Mouse (Mus musculus) small intestine, adult 10 weeks (tissue): Measurements from ENCODE around the gene Ms4a2. TPM values are rescaled to one million over a fixed set of nuclear protein-coding genes. Genes with fewer than 3 reads are reported as not detected.

Experiments used
- polyA plus RNA-seq: library from polyadenylated mRNA; stranded (reverse); fragments of 350-450 nt; fragmentation: Illumina TruSeq; extraction: RNeasy Lipid Tissue Mini Kit (QIAGEN cat#74804); gene quantifications from one replicate; pipeline ENCODE4 v1.2.3, GENCODE M21; 2014; ENCODE audit warnings: low replicate concordance

The Ms4a2 gene
- not detected for polyA plus RNA-seq

GRCm38 (mm10) chr19:11623551-11623950 is at the start of gene Ms4a2:
TSS of gene Ms4a2 (minus strand) at chr19:11623719.

GRCm38 (mm10) chr19:11660459-11660858 is 36.9 kb upstream of the Ms4a2 start, which contains the start of gene Oosp2:
TSS of gene Oosp2 (minus strand) at chr19:11660559.

GRCm38 (mm10) chr19:11640732-11641131 is 17.2 kb upstream of the Ms4a2 start, which contains the start of gene Ms4a3:
TSS of gene Ms4a3 (minus strand) at chr19:11640851.

GRCm38 (mm10) chr19:11604603-11605002 is 18.9 kb downstream of the Ms4a2 start, which contains the start of gene Ms4a6d:
TSS of gene Ms4a6d (minus strand) at chr19:11604849.

Other genes starting within 250 kb of the Ms4a2 start
- 18.4 TPM for gene Ms4a4a, start 248.2 kb downstream of the Ms4a2 start, polyA plus RNA-seq
- 5.5 TPM for gene Ms4a4c, start 218.9 kb downstream of the Ms4a2 start, polyA plus RNA-seq
- 8.9 TPM for gene Ms4a4b, start 180.2 kb downstream of the Ms4a2 start, polyA plus RNA-seq
- 45.5 TPM for gene Ms4a6c, start 154.4 kb downstream of the Ms4a2 start, polyA plus RNA-seq
- 4.4 TPM for gene Gm8369, start 137.8 kb downstream of the Ms4a2 start, polyA plus RNA-seq
- gene Ms4a6b, start 107.2 kb downstream of the Ms4a2 start, polyA plus RNA-seq = 24.6 TPM
- 41.4 TPM for gene Ms4a4d, start 86.9 kb downstream of the Ms4a2 start, polyA plus RNA-seq
- 12.8 TPM for gene Ms4a6d, start 18.9 kb downstream of the Ms4a2 start, polyA plus RNA-seq
- not detected for gene Ms4a3, start 17.1 kb upstream of the Ms4a2 start, polyA plus RNA-seq
- not detected for gene Oosp2, start 36.8 kb upstream of the Ms4a2 start, polyA plus RNA-seq
- 0.63 TPM for gene Oosp1, start 67.4 kb upstream of the Ms4a2 start, polyA plus RNA-seq
- not detected for gene Oosp3, start 73.3 kb upstream of the Ms4a2 start, polyA plus RNA-seq
- 0.45 TPM for gene Gif, start 123.8 kb upstream of the Ms4a2 start, polyA plus RNA-seq
- 25.3 TPM for gene Mrpl16, start 146.7 kb upstream of the Ms4a2 start, polyA plus RNA-seq
- 129 TPM for gene Stx3, start 195.7 kb upstream of the Ms4a2 start, polyA plus RNA-seq
- not detected for gene Olfr1417, start 215.5 kb upstream of the Ms4a2 start, polyA plus RNA-seq
- gene Olfr1418, start 237.3 kb upstream of the Ms4a2 start, polyA plus RNA-seq = not detected